Mouse (Mus musculus) left cerebral cortex, postnatal 10 days (tissue): ENCODE data around the gene Grid2. TPM values are rescaled to one million over a fixed set of nuclear protein-coding genes. Genes with fewer than 3 reads are reported as not detected.
"Not testable (repeated sequence)": the region's sequence is repeated elsewhere in the genome, so short reads cannot be mapped to it uniquely, and the experiment has no call there.

ENCODE experiments used
- DNase-seq, 2 experiments: peaks; one replicate each; pipeline ENCODE4 v3.0.0; 2021 to 2022; ENCODE audit warnings: low spot score in 2 of 2, mixed read lengths in 1 of 2; ENCODE audit errors: extremely low spot score in 1 of 2
- intact Hi-C: fragments of 180-260 bp; cut with DNase I; formaldehyde crosslinking; loops from one replicate; pipeline ENCODE4 v1.15.1; 2025
- total RNA-seq, 2 experiments: library from RNA; stranded (reverse); gene quantifications; 2 replicates each; pipeline ENCODE4 v1.2.3; 2021

Gene Grid2
- total RNA-seq, 2 experiments from 2014 or later: 27.7 to 27.8 TPM

GRCm38 (mm10) chr6:63547741-63548140 is 292.1 kb downstream of the Grid2 start:
- intact Hi-C loops: no loop called here
- DNase-seq: no peak

GRCm38 (mm10) chr6:63568741-63569140 is 313.1 kb downstream of the Grid2 start:
- DNase-seq, intact Hi-C loops: not testable (repeated sequence)

- intact Hi-C loops: no loop called here
Observed at GRCm38 (mm10) chr6:63590681-63591080, 335.0 kb downstream of the Grid2 start.

GRCm38 (mm10) chr6:63609570-63609969 is 353.9 kb downstream of the Grid2 start:
- intact Hi-C loops: no loop called here

More at GRCm38 (mm10) chr6:63590681-63591080, 335.0 kb downstream of the Grid2 start:
- DNase-seq: no peak

GRCm38 (mm10) chr6:63635970-63636369 is 380.3 kb downstream of the Grid2 start:
- intact Hi-C loops: no loop called here
- DNase-seq: no peak

More at GRCm38 (mm10) chr6:63609570-63609969, 353.9 kb downstream of the Grid2 start:
- DNase-seq: peak in 1 of 2 experiments; percentile 2

- DNase-seq: no peak
Observed at GRCm38 (mm10) chr6:63659423-63659822, 403.7 kb downstream of the Grid2 start.

GRCm38 (mm10) chr6:63685689-63686088 is 430.0 kb downstream of the Grid2 start:
- no peak for DNase-seq
- intact Hi-C loops: no loop called here

More at GRCm38 (mm10) chr6:63659423-63659822, 403.7 kb downstream of the Grid2 start:
- intact Hi-C loops: no loop called here

- intact Hi-C loops: no loop called here
- no peak for DNase-seq
Observed at GRCm38 (mm10) chr6:63701684-63702083, 446.0 kb downstream of the Grid2 start.

- intact Hi-C loops: no loop called here
- DNase-seq: no peak
Observed at GRCm38 (mm10) chr6:63733740-63734139, 478.1 kb downstream of the Grid2 start.

GRCm38 (mm10) chr6:63762535-63762934 is 506.9 kb downstream of the Grid2 start:
- intact Hi-C loops: no loop called here
- no peak for DNase-seq

GRCm38 (mm10) chr6:63794679-63795078 is 539.0 kb downstream of the Grid2 start:
- intact Hi-C loops: no loop called here
- DNase-seq: no peak

- intact Hi-C loops: no loop called here
- DNase-seq: no peak
Observed at GRCm38 (mm10) chr6:63820236-63820635, 564.6 kb downstream of the Grid2 start.

GRCm38 (mm10) chr6:63862628-63863027 is 607.0 kb downstream of the Grid2 start:
- DNase-seq: peak; percentile 16 to 19
- intact Hi-C loops: no loop called here

GRCm38 (mm10) chr6:63877088-63877764 is 621.5 kb downstream of the Grid2 start:
- intact Hi-C loops: no loop called here
- peak in 1 of 2 experiments; percentile 19 for DNase-seq

GRCm38 (mm10) chr6:63877765-63878345 is 622.2 kb downstream of the Grid2 start:
- intact Hi-C loops: no loop called here

GRCm38 (mm10) chr6:63894714-63895113 is 639.0 kb downstream of the Grid2 start:
- DNase-seq: no peak
- intact Hi-C loops: no loop called here

More at GRCm38 (mm10) chr6:63877765-63878345, 622.2 kb downstream of the Grid2 start:
- DNase-seq: no peak

GRCm38 (mm10) chr6:63898171-63898570 is 642.5 kb downstream of the Grid2 start:
- intact Hi-C loops: no loop called here
- no peak for DNase-seq

GRCm38 (mm10) chr6:63917035-63917570 is 661.4 kb downstream of the Grid2 start:
- intact Hi-C loops: no loop called here
- no peak for DNase-seq

- DNase-seq: no peak
- intact Hi-C loops: no loop called here
Observed at GRCm38 (mm10) chr6:63921951-63922350, 666.3 kb downstream of the Grid2 start.

- DNase-seq: no peak
- intact Hi-C loops: no loop called here
Observed at GRCm38 (mm10) chr6:63931201-63931600, 675.5 kb downstream of the Grid2 start.
